Mouse (Mus musculus): ENCODE measurements around the gene Rab23. TPM values are rescaled to one million over a fixed set of nuclear protein-coding genes. Genes with fewer than 3 reads are reported as not detected.

The Rab23 gene
- polyA plus RNA-seq, 1 experiment from 2014 or later, result 4.7 TPM

DNA sequence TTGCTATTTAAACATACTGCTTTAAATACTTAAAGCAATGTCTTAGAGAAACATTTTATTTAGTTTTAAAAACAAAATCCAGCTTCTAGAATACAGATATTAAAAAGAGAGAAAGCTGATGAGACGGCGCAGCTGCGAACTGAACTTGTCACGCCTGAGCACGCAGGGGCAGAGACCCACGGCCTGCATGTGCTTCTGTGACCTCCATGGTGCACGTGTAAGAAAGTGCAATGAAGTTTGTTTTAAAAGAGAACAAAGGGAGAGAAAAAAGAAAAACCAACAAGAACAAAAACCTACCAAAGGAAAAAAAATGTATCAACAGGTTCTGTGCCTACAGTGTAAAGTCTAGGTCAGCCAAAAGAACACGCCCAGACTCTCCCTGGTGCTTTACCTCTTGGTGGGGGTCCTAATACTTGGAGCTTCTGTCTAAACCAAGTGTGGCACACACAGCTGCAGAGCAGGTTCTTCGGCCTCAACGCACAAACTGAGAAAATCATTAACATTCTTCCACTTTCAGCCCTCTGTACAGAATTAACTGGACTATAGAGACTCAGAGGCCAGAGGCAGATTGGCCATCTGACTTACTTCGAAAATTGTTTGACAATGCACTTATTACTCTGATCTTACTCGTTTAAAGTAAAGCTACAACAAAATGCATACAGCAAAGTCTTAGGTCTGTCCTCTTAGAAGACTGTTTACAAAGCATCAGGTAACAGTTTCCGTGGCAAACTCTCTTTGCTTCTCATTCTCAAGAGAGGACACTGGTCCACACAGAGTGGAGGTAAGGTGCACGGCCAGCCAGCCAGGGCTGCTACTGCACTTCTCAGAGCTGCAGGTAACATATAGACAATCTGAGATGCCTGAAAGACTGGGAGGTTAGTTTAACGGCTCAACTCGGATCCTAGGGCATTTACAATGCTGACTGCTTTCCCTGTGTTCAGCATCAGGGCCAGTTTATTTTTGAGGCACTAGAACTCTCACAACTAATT, 47.1 kb downstream of the Rab23 start:
- Histone ChIP-seq H3K27me3 (no peaks in the 10 kb centered on the region), H3K4me1 (replicated peaks) (0 out of 2 replicates have a peak, but pooled peaks cover 2% of the 10 kb centered on the region), H3K9me3 (replicated peaks) (no peaks in the 10 kb centered on the region), H3K4me2 (no peak overlapping the region), H3K36me3 (replicated peaks) (peaks cover 42% of the 10 kb centered on the region), H3K4me3 (replicated peaks) (no peak overlapping the region), H3K27ac (replicated peaks) (no peak overlapping the region), H3K9ac (no peak overlapping the region)
- no peak for ATAC-seq (ENCODE audit: insufficient read depth)
- 79% methylated on average over 16 of the region's 16 CpGs for WGBS (ENCODE audit: insufficient replicate concordance)

- no peak overlapping the region for H3K27ac ChIP-seq (replicated peaks)
- H3K27me3 ChIP-seq, result no peaks in the 10 kb centered on the region
- H3K36me3 ChIP-seq (replicated peaks), result peaks cover 50% of the 10 kb centered on the region
- WGBS (ENCODE audit: insufficient replicate concordance), result 80% methylated on average over 1 of the region's 1 CpGs
- H3K4me1 ChIP-seq (replicated peaks), result 0 out of 2 replicates have a peak, but pooled peaks cover 2% of the 10 kb centered on the region
- no peak overlapping the region for H3K4me3 ChIP-seq (replicated peaks)
- ATAC-seq (ENCODE audit: insufficient read depth), result no peak
- no peak overlapping the region for H3K4me2 ChIP-seq
- no peak overlapping the region for H3K9ac ChIP-seq
- no peaks in the 10 kb centered on the region for H3K9me3 ChIP-seq (replicated peaks)
Measured at GRCm38 (mm10) chr1:33768091-33768787, 48.6 kb downstream of the Rab23 start.

DNA sequence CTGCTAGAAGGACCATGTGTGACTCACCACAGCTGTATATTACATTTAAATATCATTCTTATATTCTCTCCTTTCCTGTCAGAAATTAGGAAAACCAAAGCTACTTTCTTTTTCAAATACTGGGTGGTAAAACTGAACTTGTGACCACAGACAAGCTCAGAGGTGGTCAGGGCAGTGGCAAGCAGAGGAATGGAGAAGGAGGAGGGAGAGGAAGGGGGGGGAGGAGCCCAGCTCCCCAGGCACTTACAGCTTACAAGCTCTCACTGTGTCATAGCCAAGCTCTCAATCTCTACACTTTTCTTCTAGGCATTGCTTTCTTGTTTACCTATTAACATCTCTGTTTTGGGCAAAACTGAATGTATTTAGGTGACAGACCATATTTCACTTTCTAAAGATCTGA, 49.1 kb downstream of the Rab23 start:
- H3K4me2 ChIP-seq, result no peak overlapping the region
- H3K4me1 ChIP-seq (replicated peaks), result 0 out of 2 replicates have a peak, but pooled peaks cover 2% of the 10 kb centered on the region
- H3K4me3 ChIP-seq (replicated peaks), result no peak overlapping the region
- ATAC-seq (ENCODE audit: insufficient read depth), result no peak
- no peaks in the 10 kb centered on the region for H3K9me3 ChIP-seq (replicated peaks)
- H3K9ac ChIP-seq, result no peak overlapping the region
- H3K27me3 ChIP-seq, result no peaks in the 10 kb centered on the region
- H3K36me3 ChIP-seq (replicated peaks), result peaks cover 50% of the 10 kb centered on the region
- no peak overlapping the region for H3K27ac ChIP-seq (replicated peaks)

DNA sequence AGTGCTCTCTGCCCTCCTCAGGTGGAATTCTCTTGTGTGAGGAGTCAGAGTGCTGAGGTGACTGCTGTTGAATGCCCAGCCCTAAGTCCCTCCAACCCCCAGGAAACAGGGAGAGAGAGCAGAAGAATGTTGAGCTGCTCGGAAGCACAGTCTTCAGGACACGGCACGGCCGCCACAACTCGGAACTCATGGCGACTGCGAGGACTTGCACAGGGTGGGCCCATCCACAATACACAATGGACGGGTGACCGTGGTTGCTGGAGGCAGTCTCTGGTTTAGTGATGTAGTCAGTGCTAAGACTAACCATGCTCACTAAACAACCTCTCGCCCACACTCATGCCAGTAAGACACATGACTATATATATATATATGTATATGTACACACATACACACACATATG, 51.9 kb downstream of the Rab23 start:
- 87% methylated on average over 10 of the region's 10 CpGs for WGBS (ENCODE audit: insufficient replicate concordance)
- no peaks in the 10 kb centered on the region for H3K4me1 ChIP-seq (replicated peaks)

GRCm38 (mm10) chr1:33772106-33772505, 52.4 kb downstream of the Rab23 start:
- H3K9ac ChIP-seq, result no peak overlapping the region
- no peaks in the 10 kb centered on the region for H3K9me3 ChIP-seq (replicated peaks)
- peaks cover 50% of the 10 kb centered on the region for H3K36me3 ChIP-seq (replicated peaks)
- no peaks in the 10 kb centered on the region for H3K27me3 ChIP-seq
- H3K4me2 ChIP-seq, result no peak overlapping the region
- no peak for ATAC-seq (ENCODE audit: insufficient read depth)
- 82% methylated on average over 9 of the region's 9 CpGs for WGBS (ENCODE audit: insufficient replicate concordance)
- H3K4me1 ChIP-seq (replicated peaks), result no peaks in the 10 kb centered on the region
- no peak overlapping the region for H3K27ac ChIP-seq (replicated peaks)
- no peak overlapping the region for H3K4me3 ChIP-seq (replicated peaks)

More for the DNA sequence above, 51.9 kb downstream of the Rab23 start:
- H3K27me3 ChIP-seq, result no peaks in the 10 kb centered on the region
- H3K4me2 ChIP-seq, result no peak overlapping the region
- no peak overlapping the region for H3K4me3 ChIP-seq (replicated peaks)
- no peak overlapping the region for H3K27ac ChIP-seq (replicated peaks)
- no peak overlapping the region for H3K9ac ChIP-seq
- no peak for ATAC-seq (ENCODE audit: insufficient read depth)
- no peaks in the 10 kb centered on the region for H3K9me3 ChIP-seq (replicated peaks)
- H3K36me3 ChIP-seq (replicated peaks), result peaks cover 45% of the 10 kb centered on the region

DNA sequence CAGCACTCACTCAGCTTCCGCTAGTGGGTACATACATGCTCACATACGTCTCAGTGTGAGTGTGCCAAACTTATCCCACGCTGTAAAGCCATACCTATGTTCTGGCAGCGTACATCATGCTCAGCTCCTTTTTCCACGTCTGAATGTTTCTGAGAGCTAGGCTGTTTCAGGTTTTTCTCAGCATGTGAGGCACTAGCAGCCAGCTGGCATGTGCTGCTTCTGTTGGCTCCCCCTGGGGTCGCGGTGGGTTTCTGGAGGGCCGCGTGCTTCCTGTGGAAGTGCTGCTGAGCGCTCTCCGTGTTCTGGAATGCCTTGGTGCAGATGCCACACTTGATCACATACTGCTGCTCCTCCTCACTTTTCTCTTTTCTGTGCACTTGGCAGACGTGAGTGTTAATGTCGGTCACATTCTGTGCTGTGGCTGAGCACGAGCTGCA, 56.5 kb downstream of the Rab23 start:
- no peak overlapping the region for H3K27ac ChIP-seq (replicated peaks)
- H3K9me3 ChIP-seq (replicated peaks), result no peaks in the 10 kb centered on the region
- WGBS (ENCODE audit: insufficient replicate concordance), result 84% methylated on average over 14 of the region's 14 CpGs
- ATAC-seq (ENCODE audit: insufficient read depth), result no peak
- H3K4me3 ChIP-seq (replicated peaks), result no peak overlapping the region
- H3K36me3 ChIP-seq (replicated peaks), result peaks cover 34% of the 10 kb centered on the region
- no peak overlapping the region for H3K4me2 ChIP-seq
- no peaks in the 10 kb centered on the region for H3K27me3 ChIP-seq
- no peak overlapping the region for H3K9ac ChIP-seq
- no peaks in the 10 kb centered on the region for H3K4me1 ChIP-seq (replicated peaks)

DNA sequence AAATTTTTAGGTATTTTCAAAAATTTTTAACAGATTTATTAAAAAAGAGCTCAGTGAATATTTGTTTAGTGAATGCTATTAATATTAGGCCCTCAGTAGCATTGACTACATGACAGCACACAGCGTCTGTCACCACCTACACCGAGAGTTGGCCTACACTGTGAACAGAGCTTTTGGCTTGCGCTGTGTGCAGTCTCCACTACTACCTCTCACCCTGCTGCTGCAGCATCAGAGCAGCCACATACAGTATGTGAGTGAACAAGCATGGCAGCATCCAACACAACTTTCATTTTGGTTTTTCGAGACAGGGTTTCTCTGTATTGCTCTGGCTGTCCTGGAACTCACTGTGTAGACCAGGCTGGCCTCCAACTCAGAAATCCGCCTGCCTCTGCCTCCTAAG, 64.9 kb downstream of the Rab23 start:
- ATAC-seq (ENCODE audit: insufficient read depth), result no peak
- Histone ChIP-seq H3K4me2 (no peak overlapping the region), H3K4me3 (replicated peaks) (no peak overlapping the region), H3K9ac (no peak overlapping the region), H3K9me3 (replicated peaks) (no peaks in the 10 kb centered on the region), H3K27ac (replicated peaks) (no peak overlapping the region), H3K27me3 (no peaks in the 10 kb centered on the region), H3K36me3 (replicated peaks) (peaks cover 9% of the 10 kb centered on the region; the same call in 1 of the 2 replicates), H3K4me1 (replicated peaks) (no peaks in the 10 kb centered on the region; the same call in 1 of the 2 replicates)
- 90% methylated on average over 5 of the region's 5 CpGs for WGBS (ENCODE audit: insufficient replicate concordance)

- 45% methylated on average over 5 of the region's 5 CpGs for WGBS (ENCODE audit: insufficient replicate concordance)
- no peak for ATAC-seq (ENCODE audit: insufficient read depth)
- Histone ChIP-seq H3K9me3 (replicated peaks) (no peaks in the 10 kb centered on the region), H3K36me3 (replicated peaks) (0 out of 2 replicates have a peak, but pooled peaks cover 5% of the 10 kb centered on the region), H3K4me2 (no peak overlapping the region), H3K27me3 (no peaks in the 10 kb centered on the region), H3K27ac (replicated peaks) (no peak overlapping the region), H3K9ac (no peak overlapping the region), H3K4me1 (replicated peaks) (no peaks in the 10 kb centered on the region; the same call in 1 of the 2 replicates), H3K4me3 (replicated peaks) (no peak overlapping the region)
Measured at GRCm38 (mm10) chr1:33788072-33788471, 68.4 kb downstream of the Rab23 start.

DNA sequence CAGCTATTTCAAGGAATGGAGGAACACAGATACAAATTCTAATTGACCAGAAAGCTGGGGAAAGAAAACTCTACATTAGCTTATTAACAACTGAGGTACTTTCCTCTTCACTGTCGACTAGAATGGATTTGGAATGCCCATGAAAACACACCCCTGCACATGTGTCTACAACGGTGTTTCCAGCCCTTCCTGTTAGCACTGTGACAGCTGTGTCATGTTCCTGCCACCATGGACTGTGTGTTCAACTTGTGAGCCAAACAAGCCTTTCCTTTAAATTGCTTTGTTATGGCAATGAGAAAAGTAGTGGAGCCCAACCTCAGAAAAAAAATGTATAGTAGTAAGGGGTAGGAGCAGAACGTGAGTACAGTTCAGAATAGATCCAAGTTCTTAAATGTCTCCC, 68.8 kb downstream of the Rab23 start:
- Histone ChIP-seq H3K36me3 (replicated peaks) (0 out of 2 replicates have a peak, but pooled peaks cover 2% of the 10 kb centered on the region), H3K27me3 (no peaks in the 10 kb centered on the region), H3K27ac (replicated peaks) (no peak overlapping the region), H3K9me3 (replicated peaks) (no peaks in the 10 kb centered on the region), H3K9ac (no peak overlapping the region), H3K4me1 (replicated peaks) (no peaks in the 10 kb centered on the region; the same call in 1 of the 2 replicates), H3K4me2 (no peak overlapping the region), H3K4me3 (replicated peaks) (no peak overlapping the region)
- 30% methylated on average over 3 of the region's 3 CpGs for WGBS (ENCODE audit: insufficient replicate concordance)
- ATAC-seq (ENCODE audit: insufficient read depth), result no peak
